Mouse (Mus musculus) neural tube, embryonic 11.5 days (tissue): ENCODE measurements around the gene Nxn. TPM values are rescaled to one million over a fixed set of nuclear protein-coding genes. Genes with fewer than 3 reads are reported as not detected.

Experiments used
- ATAC-seq: fragments of 200-750 bp; cut with Nextera tagmentation; 2 replicates; pipeline ENCODE4 v1.8.0; 2017; ENCODE audit warnings: moderate number of reproducible peaks, mild to moderate bottlenecking, moderate TSS enrichment, moderate library complexity; ENCODE audit not compliant: insufficient read depth, low FRiP score, low TSS enrichment
- DNase-seq: peaks from one replicate; pipeline ENCODE4 v3.0.0-alpha.2; 2015; ENCODE audit warnings: low spot score
- H3K27ac ChIP-seq: fragments of 300-500 bp; sonication (generic); 2 replicates; pipeline ENCODE4 v1.5.1; 2014; ENCODE audit warnings: low read depth, mild to moderate bottlenecking, low read length
- H3K27me3 ChIP-seq: fragments of 300-500 bp; sonication (generic); 2 replicates; pipeline ENCODE4 v1.6.1; 2014; ENCODE audit warnings: mild to moderate bottlenecking, low read length, mixed read lengths; ENCODE audit not compliant: control insufficient read depth, insufficient read depth
- H3K36me3 ChIP-seq: fragments of 300-500 bp; sonication (generic); 2 replicates; pipeline ENCODE4 v1.6.1; 2014; ENCODE audit warnings: mild to moderate bottlenecking, low read length, moderate library complexity, mixed read lengths; ENCODE audit not compliant: control insufficient read depth, insufficient read depth
- H3K4me1 ChIP-seq: fragments of 300-500 bp; sonication (generic); 2 replicates; pipeline ENCODE4 v1.6.1; 2014; ENCODE audit warnings: low read length, mixed read lengths; ENCODE audit not compliant: control insufficient read depth, insufficient read depth
- H3K4me2 ChIP-seq: fragments of 300-500 bp; sonication (generic); 2 replicates; pipeline ENCODE4 v1.6.1; 2014; ENCODE audit warnings: low read depth, mild to moderate bottlenecking, moderate library complexity
- H3K4me3 ChIP-seq: fragments of 300-500 bp; sonication (generic); 2 replicates; pipeline ENCODE4 v1.5.1; 2014; ENCODE audit warnings: low read depth, low read length
- H3K9ac ChIP-seq: fragments of 300-500 bp; sonication (generic); 2 replicates; pipeline ENCODE4 v1.6.1; 2014; ENCODE audit warnings: mild to moderate bottlenecking, low read length
- H3K9me3 ChIP-seq: fragments of 300-500 bp; sonication (generic); 2 replicates; pipeline ENCODE4 v1.6.1; 2016; ENCODE audit warnings: low read length; ENCODE audit not compliant: control insufficient read depth
- WGBS: fragments of 180-500 bp; shearing (Covaris S2); extraction: QIAGEN DNeasy Blood & Tissue Kit; methylation state at CpG from one replicate; pipeline ENCODE4 v1.1.7; 2014; 5-methylcytosine and 5-hydroxymethylcytosine counted together
- polyA plus RNA-seq: library from polyadenylated mRNA; unstranded; fragments of >200 nt; fragmentation: Nextera tagmentation; extraction: Ambion mirVana; gene quantifications from 2 replicates; pipeline ENCODE4 v1.2.1, GENCODE M21; 2014

Nxn gene
- polyA plus RNA-seq, 1 experiment from 2014 or later, result 57.7 TPM

GRCm38 (mm10) chr11:76379921-76380544, 18.9 kb downstream of the Nxn start:
- Histone ChIP-seq H3K27ac (peak overlapping the region; percentile 53; the same call in 1 of the 2 replicates), H3K9ac (peak overlapping the region; percentile 18; the same call in 1 of the 2 replicates), H3K27me3 (no peaks in the 10 kb centered on the region), H3K4me2 (no peak overlapping the region), H3K4me1 (peaks cover 31% of the 10 kb centered on the region), H3K9me3 (no peaks in the 10 kb centered on the region), H3K4me3 (no peak overlapping the region), H3K36me3 (no peaks in the 10 kb centered on the region)
- DNase-seq (peak; percentile 43), ATAC-seq (no peak)
- 23% methylated on average over 11 of the region's 11 CpGs for WGBS

DNA sequence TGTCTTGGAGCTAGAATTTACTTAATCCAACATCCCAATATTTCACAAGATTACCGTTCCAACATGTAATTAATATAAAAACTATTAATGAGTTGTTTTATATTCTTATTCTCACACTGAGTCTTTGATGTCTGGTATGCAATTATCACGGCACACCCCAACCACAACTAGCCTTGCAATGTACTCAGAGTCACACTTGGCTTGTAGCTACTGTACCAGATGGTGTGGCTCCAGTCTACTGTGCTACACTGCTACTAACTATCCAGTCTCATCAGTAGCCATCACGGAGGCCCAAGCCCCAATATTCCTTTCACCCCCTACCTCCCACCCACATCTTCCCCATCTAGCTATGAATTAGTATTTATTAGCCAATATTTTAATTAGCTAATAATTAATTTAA, 22.5 kb downstream of the Nxn start:
- ATAC-seq (no peak), DNase-seq (no peak)
- Histone ChIP-seq H3K4me2 (no peak overlapping the region), H3K27ac (no peak overlapping the region), H3K9me3 (no peaks in the 10 kb centered on the region), H3K9ac (no peak overlapping the region), H3K4me3 (no peak overlapping the region), H3K4me1 (peaks cover 48% of the 10 kb centered on the region), H3K36me3 (no peaks in the 10 kb centered on the region), H3K27me3 (no peaks in the 10 kb centered on the region)
- 88% methylated on average over 3 of the region's 3 CpGs for WGBS

DNA sequence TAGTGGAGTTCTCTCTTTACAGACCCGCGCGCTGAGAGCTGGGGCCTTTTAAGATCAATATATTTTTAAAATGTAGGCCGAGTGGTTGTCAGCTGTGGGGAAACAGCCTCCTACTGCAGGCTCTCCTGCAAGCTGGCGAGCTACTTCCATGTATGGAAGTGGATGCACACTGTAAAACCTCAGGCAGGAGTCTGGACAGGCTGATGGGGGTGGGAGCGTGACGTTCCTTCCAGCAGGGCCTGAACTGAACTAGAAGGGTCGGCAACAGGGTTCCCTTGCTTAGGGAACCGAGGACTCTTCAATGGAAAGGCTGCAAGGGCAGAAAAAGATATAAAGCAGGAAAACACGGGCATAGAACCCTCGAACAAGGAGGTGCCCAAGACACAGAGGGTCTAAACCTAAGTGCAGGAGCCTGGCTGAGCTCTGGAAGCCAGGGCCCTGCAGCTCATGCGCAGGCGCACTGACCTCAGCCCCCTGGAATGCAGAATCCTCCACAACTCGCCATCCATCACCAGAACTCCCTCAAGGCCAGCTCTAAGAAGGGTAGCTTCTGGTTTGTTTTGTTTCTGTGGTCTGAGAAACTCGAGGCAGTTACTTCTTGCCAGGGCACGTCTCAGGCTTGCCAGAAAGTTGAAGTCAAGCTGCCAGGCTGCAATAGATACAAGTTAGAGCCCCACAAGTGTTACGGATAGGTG, 24.3 kb downstream of the Nxn start:
- Histone ChIP-seq H3K36me3 (no peaks in the 10 kb centered on the region), H3K4me2 (no peak overlapping the region; the same call in 1 of the 2 replicates), H3K27me3 (no peaks in the 10 kb centered on the region), H3K4me3 (no peak overlapping the region), H3K4me1 (peaks cover 44% of the 10 kb centered on the region), H3K9ac (no peak overlapping the region), H3K27ac (peak overlapping the region; percentile 35; the same call in 1 of the 2 replicates), H3K9me3 (no peaks in the 10 kb centered on the region)
- 51% methylated on average over 17 of the region's 17 CpGs for WGBS
- ATAC-seq (no peak), DNase-seq (peak; percentile 82)

- DNase-seq (no peak), ATAC-seq (no peak)
- Histone ChIP-seq H3K27me3 (no peaks in the 10 kb centered on the region), H3K4me2 (no peak overlapping the region), H3K4me3 (no peak overlapping the region), H3K4me1 (peaks cover 41% of the 10 kb centered on the region), H3K36me3 (no peaks in the 10 kb centered on the region), H3K9ac (no peak overlapping the region), H3K9me3 (no peaks in the 10 kb centered on the region), H3K27ac (no peak overlapping the region)
- 45% methylated on average over 6 of the region's 6 CpGs for WGBS
Measured at GRCm38 (mm10) chr11:76372534-76372933, 26.4 kb downstream of the Nxn start.

- no peak for ATAC-seq
- Histone ChIP-seq H3K4me3 (no peak overlapping the region), H3K4me1 (peaks cover 40% of the 10 kb centered on the region), H3K36me3 (no peaks in the 10 kb centered on the region), H3K27me3 (no peaks in the 10 kb centered on the region), H3K4me2 (no peak overlapping the region), H3K9me3 (no peaks in the 10 kb centered on the region), H3K27ac (no peak overlapping the region), H3K9ac (no peak overlapping the region)
- no peak for DNase-seq
- 66% methylated on average over 2 of the region's 2 CpGs for WGBS
Measured at GRCm38 (mm10) chr11:76372120-76372519, 26.8 kb downstream of the Nxn start.

GRCm38 (mm10) chr11:76370491-76370890, 28.4 kb downstream of the Nxn start:
- no peak overlapping the region for H3K9ac ChIP-seq
- ATAC-seq, result no peak
- no peak overlapping the region for H3K27ac ChIP-seq
- no peaks in the 10 kb centered on the region for H3K27me3 ChIP-seq
- H3K4me3 ChIP-seq, result no peak overlapping the region
- no peak overlapping the region for H3K4me2 ChIP-seq
- H3K4me1 ChIP-seq, result peaks cover 39% of the 10 kb centered on the region
- no peaks in the 10 kb centered on the region for H3K9me3 ChIP-seq
- H3K36me3 ChIP-seq, result no peaks in the 10 kb centered on the region
- DNase-seq, result no peak

- Histone ChIP-seq H3K27me3 (no peaks in the 10 kb centered on the region), H3K9me3 (no peaks in the 10 kb centered on the region), H3K27ac (no peak overlapping the region), H3K4me2 (no peak overlapping the region), H3K36me3 (no peaks in the 10 kb centered on the region; the same call in 1 of the 2 replicates), H3K4me1 (peaks cover 43% of the 10 kb centered on the region), H3K9ac (no peak overlapping the region), H3K4me3 (no peak overlapping the region)
- DNase-seq, result no peak
- 91% methylated on average over 15 of the region's 15 CpGs for WGBS
- ATAC-seq, result no peak
Measured at GRCm38 (mm10) chr11:76366720-76367119, 32.2 kb downstream of the Nxn start.

DNA sequence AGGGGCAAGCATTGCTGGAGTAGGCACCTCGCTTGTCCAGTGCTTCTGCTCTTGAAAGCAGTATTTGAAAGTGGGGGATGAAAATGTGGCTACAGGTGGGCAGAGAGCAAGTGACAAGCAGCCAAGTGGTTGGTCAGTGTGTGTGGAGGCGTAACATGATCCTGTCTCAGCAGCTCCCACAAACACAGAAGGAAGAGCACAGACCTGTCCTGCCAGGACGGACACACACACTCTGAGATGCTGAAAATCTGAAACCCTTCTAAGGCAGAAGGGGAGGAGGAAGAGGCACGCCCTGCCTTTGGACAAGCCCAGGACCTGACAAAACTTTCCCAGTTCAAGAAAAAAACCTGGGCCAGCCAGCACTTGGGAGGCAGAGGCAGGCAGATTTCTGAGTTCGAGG, 34.9 kb downstream of the Nxn start:
- no peak for ATAC-seq

DNA sequence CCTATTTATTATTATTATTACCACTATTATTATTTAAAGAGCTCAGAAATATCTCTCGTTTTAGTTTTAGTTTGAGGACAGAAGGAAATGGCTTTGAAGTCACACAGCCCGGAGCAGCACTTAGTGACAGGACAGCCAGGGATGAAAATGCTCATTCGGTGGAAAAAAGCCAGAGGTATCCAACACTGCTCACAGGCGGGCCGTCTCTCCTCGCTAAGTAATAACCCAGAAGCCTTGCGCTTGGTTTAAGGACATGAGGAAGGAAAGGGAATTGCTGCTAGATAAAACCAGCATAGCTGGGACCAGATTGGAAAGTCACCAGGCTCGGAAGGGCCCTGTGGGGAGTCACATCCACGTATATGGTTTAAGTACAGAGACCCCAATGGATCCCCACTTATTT, 35.3 kb downstream of the Nxn start:
- Histone ChIP-seq H3K27ac (peak overlapping the region; percentile 72), H3K9ac (no peak overlapping the region), H3K4me2 (no peak overlapping the region), H3K36me3 (no peaks in the 10 kb centered on the region; the same call in 1 of the 2 replicates), H3K9me3 (no peaks in the 10 kb centered on the region), H3K27me3 (no peaks in the 10 kb centered on the region), H3K4me1 (peaks cover 56% of the 10 kb centered on the region), H3K4me3 (no peak overlapping the region)
- peak; percentile 35 for DNase-seq
- no peak for ATAC-seq
- WGBS, result 6% methylated on average over 9 of the region's 9 CpGs

More for the DNA sequence above, 34.9 kb downstream of the Nxn start:
- Histone ChIP-seq H3K4me1 (peaks cover 51% of the 10 kb centered on the region), H3K36me3 (no peaks in the 10 kb centered on the region; the same call in 1 of the 2 replicates), H3K27ac (peak overlapping the region; percentile 72), H3K9ac (no peak overlapping the region), H3K4me3 (no peak overlapping the region), H3K27me3 (no peaks in the 10 kb centered on the region), H3K4me2 (no peak overlapping the region), H3K9me3 (no peaks in the 10 kb centered on the region)
- WGBS, result 47% methylated on average over 5 of the region's 5 CpGs
- no peak for DNase-seq
